Mouse (Mus musculus) stomach, postnatal 0 days (tissue): ENCODE data around the gene Aig1. TPM values are rescaled to one million over a fixed set of nuclear protein-coding genes. Genes with fewer than 3 reads are reported as not detected.

Experiments
- ATAC-seq: fragments of 200-750 bp; cut with Nextera tagmentation; 2 replicates; pipeline ENCODE4 v1.8.0; 2017; ENCODE audit not compliant: low FRiP score, low TSS enrichment
- DNase-seq: peaks from one replicate; pipeline ENCODE4 v3.0.0-alpha.2; 2016; ENCODE audit warnings: low spot score
- H3K27ac ChIP-seq: fragments of 300-500 bp; sonication (generic); replicated peaks from 2 replicates; pipeline ENCODE4 v1.5.1; 2014; ENCODE audit warnings: mild to moderate bottlenecking, control low read depth
- H3K27me3 ChIP-seq: fragments of 300-500 bp; sonication (generic); 2 replicates; pipeline ENCODE4 v1.6.1; 2014; ENCODE audit warnings: low read length; ENCODE audit not compliant: control insufficient read depth, insufficient read depth
- H3K36me3 ChIP-seq: fragments of 300-500 bp; sonication (generic); 2 replicates; pipeline ENCODE4 v1.6.1; 2014; ENCODE audit warnings: low read length, mixed read lengths; ENCODE audit not compliant: control insufficient read depth, insufficient read depth
- H3K4me1 ChIP-seq: fragments of 300-500 bp; sonication (generic); replicated peaks from 2 replicates; pipeline ENCODE4 v1.6.1; 2014; ENCODE audit warnings: antibody characterized with exemption; ENCODE audit not compliant: control insufficient read depth, insufficient read depth
- H3K4me2 ChIP-seq: fragments of 300-500 bp; sonication (generic); replicated peaks from 2 replicates; pipeline ENCODE4 v1.6.1; 2014; ENCODE audit warnings: low read depth, mild to moderate bottlenecking, control low read depth, moderate library complexity
- H3K4me3 ChIP-seq: fragments of 300-500 bp; sonication (generic); 2 replicates; pipeline ENCODE4 v1.5.1; 2014; ENCODE audit warnings: low read depth, low read length, control low read depth
- H3K9ac ChIP-seq: fragments of 300-500 bp; sonication (generic); 2 replicates; pipeline ENCODE4 v1.6.1; 2014; ENCODE audit warnings: mild to moderate bottlenecking, low read length, control low read depth, mixed read lengths
- H3K9me3 ChIP-seq: fragments of 300-500 bp; sonication (generic); 2 replicates; pipeline ENCODE4 v1.6.1; 2016; ENCODE audit warnings: low read length; ENCODE audit not compliant: control insufficient read depth
- CTCF ChIP-seq: IDR thresholded peaks from 2 replicates; pipeline ENCODE4 v1.5.1; 2016; ENCODE audit warnings: antibody characterized with exemption, low read depth, mild to moderate bottlenecking, moderate library complexity
- EP300 ChIP-seq: optimal IDR thresholded peaks from 2 replicates; pipeline ENCODE3; 2016; ENCODE audit warnings: antibody characterized with exemption
- WGBS: fragments of 180-500 bp; shearing (Covaris S2); extraction: QIAGEN DNeasy Blood & Tissue Kit; methylation state at CpG from one replicate; pipeline ENCODE4 v1.1.7; 2014; 5-methylcytosine and 5-hydroxymethylcytosine counted together
- polyA plus RNA-seq: library from polyadenylated mRNA; unstranded; fragments of >200 nt; fragmentation: Nextera tagmentation; extraction: Ambion mirVana; gene quantifications from 2 replicates; pipeline ENCODE4 v1.2.1, GENCODE M21; 2015

Aig1 gene
- polyA plus RNA-seq, 1 experiment from 2014 or later, result 33.3 TPM

GRCm38 (mm10) chr10:13842855-13843254 is 25.9 kb downstream of the Aig1 start:
- TF ChIP-seq CTCF, result no peak
- 63% methylated on average over 8 of the region's 8 CpGs for WGBS
- H3K4me2 ChIP-seq, result no peak overlapping the region
- no peaks in the 10 kb centered on the region for H3K4me1 ChIP-seq
- H3K27me3 ChIP-seq, result no peaks in the 10 kb centered on the region
- DNase-seq (no peak), ATAC-seq (no peak; the same call in 1 of the 2 replicates)
- no peaks in the 10 kb centered on the region for H3K9me3 ChIP-seq
- no peak overlapping the region for H3K4me3 ChIP-seq
- no peak overlapping the region for H3K27ac ChIP-seq
- H3K36me3 ChIP-seq, result no peaks in the 10 kb centered on the region
- no peak overlapping the region for H3K9ac ChIP-seq

DNA sequence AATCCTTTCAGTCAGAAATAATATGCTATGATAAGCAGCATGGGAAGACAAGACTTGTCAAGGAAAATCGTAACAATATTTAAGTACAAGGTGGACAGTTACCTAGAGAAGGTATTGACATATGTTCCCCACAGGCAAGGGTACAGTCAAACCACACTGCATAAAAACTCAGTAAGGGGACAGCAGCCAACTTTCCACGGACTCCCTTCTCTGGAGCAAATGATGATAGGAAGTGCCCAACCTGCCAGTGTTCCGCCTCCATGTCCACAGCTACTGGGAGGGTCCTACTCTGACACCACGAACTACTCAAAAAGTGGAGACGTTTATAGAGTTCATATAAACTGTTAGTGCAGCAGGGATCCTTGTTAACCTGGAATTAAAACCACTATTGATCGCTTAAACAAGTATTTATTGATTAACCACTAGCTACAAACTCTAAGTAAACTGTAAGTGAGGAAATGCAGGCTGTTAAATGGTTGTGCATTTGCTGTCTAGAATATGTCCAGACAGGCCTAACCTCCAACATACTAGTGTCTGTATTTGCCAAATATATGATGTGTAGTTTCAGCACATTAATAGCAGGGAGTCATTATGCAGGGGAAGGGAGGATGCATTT is 30.2 kb downstream of the Aig1 start:
- Histone ChIP-seq H3K9me3 (no peaks in the 10 kb centered on the region), H3K36me3 (no peaks in the 10 kb centered on the region), H3K4me1 (no peaks in the 10 kb centered on the region), H3K27me3 (no peaks in the 10 kb centered on the region), H3K4me3 (no peak overlapping the region), H3K9ac (no peak overlapping the region), H3K4me2 (no peak overlapping the region), H3K27ac (no peak overlapping the region)
- ATAC-seq (no peak), DNase-seq (no peak)
- 67% methylated on average over 6 of the region's 6 CpGs for WGBS
- TF ChIP-seq EP300 (no peak), CTCF (no peak)

DNA sequence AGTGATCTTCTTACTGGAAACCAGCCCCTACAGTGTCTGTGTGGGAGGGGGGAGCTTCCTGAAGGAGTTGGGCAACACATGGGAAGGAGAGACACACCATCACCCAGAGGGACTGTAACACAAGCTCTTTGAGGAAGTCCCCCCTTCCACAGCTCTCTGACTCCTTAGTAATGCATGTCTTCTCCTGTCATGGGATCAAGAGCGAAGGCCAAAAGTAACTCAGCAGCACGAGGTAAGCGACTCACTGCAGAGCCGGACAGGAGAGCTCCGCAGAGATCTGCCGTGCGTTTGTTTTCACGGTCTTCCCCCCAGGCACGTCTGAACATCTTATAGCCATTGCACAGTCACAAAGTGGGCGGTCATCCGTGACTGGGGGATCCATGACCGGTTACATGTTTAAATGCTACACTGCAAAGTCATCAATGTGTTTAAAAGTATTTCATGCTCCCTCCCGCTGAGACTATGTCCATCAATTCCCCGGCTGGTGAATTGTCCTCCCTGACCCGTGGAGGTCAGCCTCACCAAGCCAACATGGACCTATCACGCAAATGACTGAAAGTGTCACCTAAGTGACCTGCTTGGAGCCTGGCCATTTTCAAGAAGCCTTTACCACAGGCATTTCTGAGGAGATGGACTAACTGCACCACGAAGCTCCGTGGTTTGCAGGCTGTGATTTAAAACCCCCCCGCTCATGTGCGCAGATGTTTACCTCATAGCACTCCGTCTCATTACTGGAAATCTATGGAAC is 30.9 kb downstream of the Aig1 start:
- no peak overlapping the region for H3K27ac ChIP-seq
- no peaks in the 10 kb centered on the region for H3K27me3 ChIP-seq
- ATAC-seq (no peak), DNase-seq (no peak)
- no peak overlapping the region for H3K4me2 ChIP-seq
- no peak overlapping the region for H3K4me3 ChIP-seq
- H3K36me3 ChIP-seq, result no peaks in the 10 kb centered on the region
- WGBS, result 83% methylated on average over 21 of the region's 21 CpGs
- no peak overlapping the region for H3K9ac ChIP-seq
- H3K4me1 ChIP-seq, result no peaks in the 10 kb centered on the region
- no peak for TF ChIP-seq EP300
- TF ChIP-seq CTCF, result no peak
- H3K9me3 ChIP-seq, result no peaks in the 10 kb centered on the region

DNA sequence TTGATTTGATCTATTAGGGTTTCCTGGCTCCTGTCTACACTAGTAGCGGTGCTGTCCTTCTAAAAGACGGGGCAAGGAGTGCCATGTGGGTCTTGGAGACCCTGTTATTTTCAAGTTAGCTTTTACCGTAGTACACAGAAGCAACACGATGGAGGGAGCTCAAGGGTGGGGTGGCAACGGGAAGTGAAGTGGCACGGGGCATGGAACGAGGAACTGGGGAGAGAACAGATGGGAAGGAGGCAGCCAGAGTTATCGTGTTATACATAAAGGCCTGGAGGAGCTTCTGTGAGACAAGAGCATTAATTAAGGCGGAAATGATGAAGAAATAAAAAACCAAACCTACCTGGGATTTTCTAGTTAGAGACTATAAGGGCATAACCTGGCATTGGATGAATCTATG is 31.8 kb downstream of the Aig1 start:
- ATAC-seq (no peak), DNase-seq (no peak)
- Histone ChIP-seq H3K9ac (no peak overlapping the region), H3K36me3 (no peaks in the 10 kb centered on the region), H3K9me3 (no peaks in the 10 kb centered on the region), H3K4me3 (no peak overlapping the region), H3K27ac (no peak overlapping the region), H3K4me1 (no peaks in the 10 kb centered on the region), H3K4me2 (no peak overlapping the region), H3K27me3 (no peaks in the 10 kb centered on the region)
- 91% methylated on average over 9 of the region's 9 CpGs for WGBS
- no peak for TF ChIP-seq EP300
- no peak for TF ChIP-seq CTCF

DNA sequence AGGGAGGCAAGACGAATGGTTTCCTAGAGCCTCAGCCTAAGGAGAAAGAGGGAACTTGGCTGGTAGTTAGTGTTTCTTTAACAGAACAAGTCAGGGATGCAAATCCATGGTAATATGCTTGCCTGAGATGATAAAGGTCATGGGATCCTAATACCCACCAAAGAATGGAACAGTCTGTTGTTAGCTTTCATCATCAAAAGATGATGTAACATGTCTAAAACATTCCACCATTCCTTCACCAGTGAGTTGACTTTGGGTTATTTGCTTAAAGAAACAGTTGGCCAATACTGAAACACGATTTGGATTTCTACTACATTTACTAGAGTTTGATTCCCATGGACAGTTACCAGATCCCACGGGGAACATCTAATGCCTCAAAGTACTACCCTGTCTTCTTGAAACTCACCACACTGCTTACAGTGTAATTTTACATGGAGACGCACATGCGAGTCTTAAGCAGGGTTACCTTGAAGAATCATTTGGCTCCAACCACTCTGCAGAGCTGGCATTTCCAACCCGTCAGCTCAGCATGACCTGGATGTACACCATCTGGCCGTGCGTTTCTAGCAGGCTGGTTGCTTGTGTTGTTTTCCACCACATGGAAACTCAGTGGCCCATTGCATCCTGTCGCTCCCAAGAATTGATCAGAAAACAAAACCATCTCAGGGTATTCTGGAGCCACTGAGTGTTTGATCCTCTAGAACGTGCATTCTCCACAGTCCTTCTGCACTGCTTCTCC is 32.9 kb downstream of the Aig1 start:
- H3K27me3 ChIP-seq, result no peaks in the 10 kb centered on the region
- ATAC-seq, result no peak
- no peak overlapping the region for H3K4me3 ChIP-seq
- DNase-seq, result no peak
- WGBS, result 86% methylated on average over 10 of the region's 10 CpGs
- no peak overlapping the region for H3K9ac ChIP-seq
- H3K36me3 ChIP-seq, result no peaks in the 10 kb centered on the region
- H3K9me3 ChIP-seq, result no peaks in the 10 kb centered on the region
- no peak overlapping the region for H3K4me2 ChIP-seq
- TF ChIP-seq EP300 (no peak), CTCF (no peak)
- H3K27ac ChIP-seq, result no peak overlapping the region
- H3K4me1 ChIP-seq, result no peaks in the 10 kb centered on the region

- no peak overlapping the region for H3K4me2 ChIP-seq
- no peak overlapping the region for H3K27ac ChIP-seq
- TF ChIP-seq EP300 (no peak), CTCF (no peak)
- no peak overlapping the region for H3K9ac ChIP-seq
- H3K27me3 ChIP-seq, result no peaks in the 10 kb centered on the region
- ATAC-seq, result no peak
- DNase-seq, result no peak
- H3K9me3 ChIP-seq, result no peaks in the 10 kb centered on the region
- no peak overlapping the region for H3K4me3 ChIP-seq
- H3K36me3 ChIP-seq, result no peaks in the 10 kb centered on the region
- WGBS, result 52% methylated on average over 7 of the region's 7 CpGs
- no peaks in the 10 kb centered on the region for H3K4me1 ChIP-seq
These were observed 34.7 kb downstream of the Aig1 start for GRCm38 (mm10) chr10:13834056-13834455.
